Mouse (Mus musculus) layer of hippocampus, postnatal 36 days (tissue): ENCODE measurements at regions not wholly inside any gene's neighbourhood (a gene's known extent, or its start where the extent isn't known, plus 50 kb on each side); places are given as distances from the start of the nearest gene placed in this dataset.
A peak's percentile ranks its signal among the peaks of the same experiment; 100 is the strongest.

Experiments
- DNase-seq, 2 experiments: peaks; one replicate each; pipeline ENCODE4 v3.0.0; 2022

- no peak for DNase-seq
Measured at GRCm38 (mm10) chr12:47466740-47467139, 648.0 kb upstream of the Nova1 start.

- no peak for DNase-seq
Measured at GRCm38 (mm10) chr12:47465924-47466323, 647.2 kb upstream of the Nova1 start.

GRCm38 (mm10) chr12:47431669-47432068 lies 612.9 kb upstream of the Nova1 start:
- no peak for DNase-seq

- DNase-seq, result no peak
Measured at GRCm38 (mm10) chr12:47412251-47412650, 593.5 kb upstream of the Nova1 start.

GRCm38 (mm10) chr12:47406563-47406962 lies 587.8 kb upstream of the Nova1 start:
- DNase-seq, result no peak

- no peak for DNase-seq
Measured at GRCm38 (mm10) chr12:47406131-47406530, 587.4 kb upstream of the Nova1 start.

- DNase-seq, result no peak
Measured at GRCm38 (mm10) chr12:47383225-47383624, 564.5 kb upstream of the Nova1 start.

GRCm38 (mm10) chr12:47353269-47353668 lies 534.5 kb upstream of the Nova1 start:
- no peak for DNase-seq

GRCm38 (mm10) chr12:47351229-47351628 lies 532.5 kb upstream of the Nova1 start:
- DNase-seq, result no peak

GRCm38 (mm10) chr12:47313413-47313812 lies 494.7 kb upstream of the Nova1 start:
- peak in 1 of 2 experiments; percentile 6 for DNase-seq

- DNase-seq, result no peak
Measured at GRCm38 (mm10) chr12:47275904-47276303, 457.2 kb upstream of the Nova1 start.

- no peak for DNase-seq
Measured at GRCm38 (mm10) chr12:47272309-47272708, 453.6 kb upstream of the Nova1 start.

- no peak for DNase-seq
Measured at GRCm38 (mm10) chr12:47264118-47264517, 445.4 kb upstream of the Nova1 start.

GRCm38 (mm10) chr12:47263408-47263807 lies 444.7 kb upstream of the Nova1 start:
- DNase-seq, result no peak

GRCm38 (mm10) chr12:47252306-47252705 lies 433.6 kb upstream of the Nova1 start:
- DNase-seq, result no peak

GRCm38 (mm10) chr12:47243623-47244514 lies 425.1 kb upstream of the Nova1 start:
- no peak for DNase-seq

- DNase-seq, result no peak
Measured at GRCm38 (mm10) chr12:47220016-47220415, 401.3 kb upstream of the Nova1 start.

- no peak for DNase-seq
Measured at GRCm38 (mm10) chr12:47219340-47219739, 400.6 kb upstream of the Nova1 start.

- no peak for DNase-seq
Measured at GRCm38 (mm10) chr12:47211417-47212104, 392.8 kb upstream of the Nova1 start.

- no peak for DNase-seq
Measured at GRCm38 (mm10) chr12:47202936-47203335, 384.2 kb upstream of the Nova1 start.

GRCm38 (mm10) chr12:47198609-47199008 lies 379.9 kb upstream of the Nova1 start:
- no peak for DNase-seq

- peak; percentile 3 to 6 for DNase-seq
Measured at GRCm38 (mm10) chr12:47164736-47165135, 346.0 kb upstream of the Nova1 start.

- peak; percentile 49 to 62 for DNase-seq
Measured at GRCm38 (mm10) chr12:47164031-47164717, 345.4 kb upstream of the Nova1 start.
